Mouse (Mus musculus) adrenal gland (tissue): ENCODE data around the gene Magea5.
"Not testable (repeated sequence)": the region's sequence is repeated elsewhere in the genome, so short reads cannot be mapped to it uniquely, and the experiment has no call there.

ENCODE experiments used
- intact Hi-C: fragments of 180-260 bp; cut with DNase I; formaldehyde crosslinking; loops from one replicate; pipeline ENCODE4 v1.15.1; 2025
- long read RNA-seq, 2 experiments: library from polyadenylated mRNA; unstranded; transcript quantifications; one replicate each; pipeline ENCODE4 v2.0.0; 2020; ENCODE audit warnings: borderline replicate concordance in 1 of 2; ENCODE audit not compliant: insufficient replicate concordance in 1 of 2

Gene Magea5
- long read RNA-seq, experiment 1: 0 reads
- long read RNA-seq, experiment 2: 0 reads

GRCm38 (mm10) chrX:155063045-155063444, at the start of gene Magea5:
Magea5 (minus strand) TSS chrX:155063145.
- intact Hi-C loops: not testable (repeated sequence)

- intact Hi-C loops: no loop called here
Measured at GRCm38 (mm10) chrX:155098024-155098423, 35.1 kb upstream of the Magea5 start.

GRCm38 (mm10) chrX:155093566-155093965, 30.6 kb upstream of the Magea5 start, which contains the start of gene Magea2:
Magea2 (minus strand) TSS chrX:155093666.
- intact Hi-C loops: not testable (repeated sequence)

- intact Hi-C loops: not testable (repeated sequence)
Measured at GRCm38 (mm10) chrX:155089693-155090092, 26.7 kb upstream of the Magea5 start, which contains the start of gene Magea1. Magea1 (minus strand) TSS chrX:155089793.
